Mouse (Mus musculus): Measurements from ENCODE around the gene Hoxc10. TPM values are rescaled to one million over a fixed set of nuclear protein-coding genes. Genes with fewer than 3 reads are reported as not detected.

Gene Hoxc10
- polyA plus RNA-seq, 1 experiment = 2.6 TPM

DNA sequence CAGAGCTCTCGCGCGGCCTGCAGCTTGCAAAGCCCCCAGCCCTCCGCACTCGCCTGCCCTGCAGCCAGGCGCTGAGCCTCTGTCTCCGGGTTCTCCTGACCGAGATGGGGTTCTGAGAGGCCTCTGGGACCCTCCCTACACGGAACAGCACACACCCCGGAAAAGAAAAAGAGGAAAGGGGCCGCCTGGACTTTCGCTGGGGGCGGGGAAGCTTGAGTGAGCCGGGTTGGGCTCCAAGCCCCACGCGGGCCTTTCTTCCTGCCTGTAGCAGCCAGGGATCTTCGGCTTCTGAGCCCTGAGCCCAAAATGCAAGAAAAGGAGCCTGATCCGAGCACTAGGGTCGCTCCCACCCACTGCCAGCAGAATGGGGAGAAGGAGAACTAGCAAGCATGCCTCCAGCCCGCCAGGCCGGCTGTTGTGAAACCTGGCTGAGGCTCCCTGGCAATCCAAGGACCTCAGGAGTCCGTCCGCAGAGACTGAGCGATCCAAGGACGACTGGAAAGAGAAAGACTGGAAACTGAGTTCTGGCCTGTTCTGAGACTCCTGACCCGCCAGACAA lies 45.4 kb downstream of the Hoxc10 start:
- DNase-seq (ENCODE audit: low spot score) = no peak

DNA sequence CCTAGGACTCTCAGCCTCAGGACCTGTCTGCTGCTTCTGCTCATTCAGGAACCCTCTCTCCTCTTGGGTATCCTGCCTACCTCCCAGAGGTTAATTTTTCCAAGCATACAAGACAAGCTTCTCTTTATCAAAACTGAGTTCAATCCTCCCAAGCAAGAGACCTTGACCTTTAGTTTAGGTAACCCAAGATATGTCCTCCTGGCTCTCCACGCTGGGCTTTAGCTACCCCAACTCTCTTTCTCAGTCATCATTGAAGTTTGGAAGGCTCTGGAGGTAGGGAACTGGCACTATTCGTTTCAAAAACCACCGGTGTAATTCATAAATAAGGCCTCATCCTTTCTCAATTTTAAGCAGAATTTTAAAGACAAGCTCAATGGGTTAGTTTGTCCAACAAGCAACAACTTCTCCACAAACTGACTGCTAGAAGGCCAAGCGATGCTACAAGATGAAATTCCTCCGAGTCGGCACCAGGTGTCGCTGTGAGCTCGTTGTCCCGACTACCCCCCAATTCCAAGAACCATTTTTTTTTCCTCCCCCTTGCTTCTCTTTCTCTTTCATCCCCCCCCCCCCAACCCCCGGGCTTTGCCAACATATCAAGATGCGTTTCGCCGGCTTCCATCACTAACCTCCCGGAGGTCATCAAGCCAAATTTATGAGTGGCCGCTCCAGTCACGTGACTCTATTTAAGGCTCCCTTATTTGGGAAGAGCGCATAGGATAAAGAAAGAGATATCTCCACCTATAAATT lies 46.8 kb downstream of the Hoxc10 start:
- no peak for DNase-seq (ENCODE audit: low spot score)

DNA sequence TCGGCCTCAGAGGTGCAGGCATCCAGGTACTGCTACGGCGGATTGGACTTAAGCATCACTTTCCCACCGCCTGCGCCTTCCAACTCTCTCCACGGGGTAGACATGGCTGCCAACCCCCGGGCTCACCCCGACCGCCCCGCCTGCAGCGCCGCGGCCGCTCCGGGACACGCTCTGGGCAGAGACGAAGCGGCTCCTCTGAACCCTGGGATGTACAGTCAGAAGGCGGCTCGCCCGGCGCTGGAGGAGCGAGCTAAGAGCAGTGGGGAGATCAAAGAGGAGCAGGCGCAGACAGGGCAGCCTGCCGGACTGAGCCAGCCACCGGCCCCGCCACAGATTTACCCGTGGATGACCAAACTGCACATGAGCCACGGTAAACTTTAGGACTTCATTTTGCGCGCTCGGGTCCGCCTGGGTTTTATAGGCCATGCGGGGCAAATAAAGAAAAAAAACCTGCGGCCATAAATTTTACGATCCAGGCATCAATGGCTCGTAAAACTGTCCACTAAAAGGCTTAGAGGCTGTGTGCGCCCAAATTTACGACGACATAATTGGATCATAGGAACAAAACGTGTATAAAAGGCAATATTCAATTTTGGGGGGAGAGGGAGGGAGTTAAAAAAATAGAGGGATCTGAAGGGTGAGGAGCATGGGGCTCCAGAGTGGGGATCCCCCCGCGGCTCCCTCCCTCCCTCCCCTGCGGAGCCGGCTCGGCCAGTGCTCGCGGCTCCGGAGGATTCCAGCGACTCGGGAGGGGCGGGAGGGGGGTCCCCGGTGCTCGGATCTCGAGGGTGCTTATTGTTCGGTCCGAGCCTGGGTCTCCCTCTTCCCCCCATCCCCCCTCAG lies 47.8 kb downstream of the Hoxc10 start:
- DNase-seq (ENCODE audit: low spot score) = no peak

- DNase-seq (ENCODE audit: low spot score) = no peak
These were observed 48.4 kb downstream of the Hoxc10 start for GRCm38 (mm10) chr15:103015009-103015399.

GRCm38 (mm10) chr15:103015406-103016166 lies 49.0 kb downstream of the Hoxc10 start:
- no peak for DNase-seq (ENCODE audit: low spot score)

- no peak for DNase-seq (ENCODE audit: low spot score)
These were observed 52.0 kb downstream of the Hoxc10 start, which contains the start of gene Hoxc4 for GRCm38 (mm10) chr15:103018636-103019035. Hoxc4 (plus strand) TSS chr15:103018934.

GRCm38 (mm10) chr15:103020899-103021418 lies 54.4 kb downstream of the Hoxc10 start:
- no peak for DNase-seq (ENCODE audit: low spot score)

Other genes with a start within 250 kb of the Hoxc10 start
- gene Calcoco1, start 244.6 kb upstream of the Hoxc10 start, polyA plus RNA-seq (2012; rRNA removed) = 52.1 and 79.6 TPM in 2 replicates
- 0.12 TPM in 2 replicates for gene Hoxc13, start 45.7 kb upstream of the Hoxc10 start, polyA plus RNA-seq (2012; rRNA removed)
- gene Hoxc12, start 30.0 kb upstream of the Hoxc10 start, polyA plus RNA-seq (2012; rRNA removed) = not detected in 2 replicates
- 3.9 and 4.0 TPM in 2 replicates for gene Hoxc11, start 12.4 kb upstream of the Hoxc10 start, polyA plus RNA-seq (2012; rRNA removed)
- gene Hoxc5, start 647 bp downstream of the Hoxc10 start, polyA plus RNA-seq (2012; rRNA removed) = 0.60 and 1.4 TPM in 2 replicates
- 0.36 and 0.46 TPM in 2 replicates for gene Hoxc9, start 9.6 kb downstream of the Hoxc10 start, polyA plus RNA-seq (2012; rRNA removed)
- gene Hoxc8, start 23.8 kb downstream of the Hoxc10 start, polyA plus RNA-seq (2012; rRNA removed) = 0.39 and 0.47 TPM in 2 replicates
- gene Hoxc6, start 31.5 kb downstream of the Hoxc10 start, polyA plus RNA-seq (2012; rRNA removed) = 2.1 and 2.5 TPM in 2 replicates
- 0.76 and 0.80 TPM in 2 replicates for gene Hoxc4, start 52.1 kb downstream of the Hoxc10 start, polyA plus RNA-seq (2012; rRNA removed)
- 15.1 and 18.5 TPM in 2 replicates for gene Smug1, start 200.3 kb downstream of the Hoxc10 start, polyA plus RNA-seq (2012; rRNA removed)

Measured in urinary bladder, adult 2 months (tissue).